Mouse (Mus musculus): ENCODE measurements around the gene Gm13285. TPM values are rescaled to one million over a fixed set of nuclear protein-coding genes. Genes with fewer than 3 reads are reported as not detected.

Gene Gm13285
- polyA plus RNA-seq (2015; fragmentation: Nextera tagmentation; extraction: Ambion mirVana) = 1.6 and 1.7 TPM in 2 replicates

DNA sequence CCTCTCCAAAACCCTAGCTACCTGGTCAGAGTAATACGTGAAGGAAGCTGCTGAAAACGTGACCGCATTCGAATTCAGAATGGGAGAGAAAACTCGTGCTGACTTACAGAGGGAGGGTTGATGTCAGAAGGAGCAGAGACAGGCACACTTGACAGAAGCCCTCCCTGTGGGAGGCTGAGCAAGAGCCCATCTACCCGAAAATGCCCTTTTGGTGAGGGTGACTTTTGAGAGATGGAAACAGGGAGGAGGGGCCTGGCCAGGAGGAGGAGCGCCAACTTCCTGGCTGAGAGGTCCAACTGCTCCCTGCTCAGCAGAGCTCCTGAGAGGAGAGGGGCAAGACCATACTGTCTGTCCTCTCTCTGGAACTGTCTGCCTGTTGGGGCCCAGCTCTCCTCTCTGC is at the start of gene Gm13285:
Gene Gm13285, plus strand, starts transcription at position 301 of the 400 bp plus-strand sequence.

GRCm38 (mm10) chr4:88754818-88755340 is 44.6 kb upstream of the Gm13285 start, which contains the start of gene Gm13271:
Gene Gm13271, plus strand, starts transcription at chr4:88754868.

DNA sequence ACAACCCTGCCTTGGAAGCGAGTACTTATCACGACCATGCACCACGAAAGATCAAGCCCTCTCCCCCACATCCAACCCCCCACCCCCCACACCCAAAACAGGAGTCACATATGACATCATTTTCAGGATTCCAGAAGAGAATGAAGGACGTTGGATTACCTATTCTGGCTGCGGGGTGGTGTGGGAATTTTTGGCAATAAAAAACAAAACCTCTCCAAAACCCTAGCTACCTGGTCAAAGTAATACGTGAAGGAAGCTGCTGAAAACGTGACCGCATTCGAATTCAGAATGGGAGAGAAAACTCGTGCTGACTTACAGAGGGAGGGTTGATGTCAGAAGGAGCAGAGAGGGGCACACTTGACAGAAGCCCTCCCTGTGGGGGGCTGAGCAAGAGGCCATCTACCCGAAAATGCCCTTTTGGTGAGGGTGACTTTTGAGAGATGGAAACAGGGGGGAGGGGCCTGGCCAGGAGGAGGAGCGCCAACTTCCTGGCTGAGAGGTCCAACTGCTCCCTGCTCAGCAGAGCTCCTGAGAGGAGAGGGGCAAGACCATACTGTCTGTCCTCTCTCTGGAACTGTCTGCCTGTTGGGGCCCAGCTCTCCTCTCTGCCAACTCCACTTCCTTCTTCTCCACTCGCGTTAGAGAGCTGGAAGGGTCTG is 39.7 kb upstream of the Gm13285 start, which contains the start of gene Gm13283:
Gene Gm13283, plus strand, starts transcription at position 510 of the 659 bp plus-strand sequence.

DNA sequence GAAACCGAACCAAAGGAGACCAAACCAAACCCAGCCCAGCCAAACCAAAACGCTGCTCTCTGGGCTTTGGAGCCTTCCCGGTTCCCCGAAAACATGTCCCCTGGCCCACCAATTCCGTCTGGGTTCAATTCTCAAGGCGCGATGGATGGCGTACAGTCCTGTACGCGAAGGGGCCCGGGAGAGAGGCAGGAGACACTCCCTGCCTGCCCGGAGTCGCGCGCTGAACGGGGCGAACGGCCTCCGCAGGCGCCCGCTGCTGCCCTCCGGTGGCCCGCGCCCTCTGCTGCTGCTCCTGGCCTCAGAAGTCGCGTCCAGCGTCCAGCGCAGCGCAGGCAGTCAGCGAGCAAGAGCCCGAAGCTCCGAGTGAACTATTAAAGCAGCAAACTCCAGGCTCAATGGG is 25.9 kb upstream of the Gm13285 start, which contains the start of gene Gm13290:
Gene Gm13290, plus strand, starts transcription at position 301 of the 400 bp plus-strand sequence.

DNA sequence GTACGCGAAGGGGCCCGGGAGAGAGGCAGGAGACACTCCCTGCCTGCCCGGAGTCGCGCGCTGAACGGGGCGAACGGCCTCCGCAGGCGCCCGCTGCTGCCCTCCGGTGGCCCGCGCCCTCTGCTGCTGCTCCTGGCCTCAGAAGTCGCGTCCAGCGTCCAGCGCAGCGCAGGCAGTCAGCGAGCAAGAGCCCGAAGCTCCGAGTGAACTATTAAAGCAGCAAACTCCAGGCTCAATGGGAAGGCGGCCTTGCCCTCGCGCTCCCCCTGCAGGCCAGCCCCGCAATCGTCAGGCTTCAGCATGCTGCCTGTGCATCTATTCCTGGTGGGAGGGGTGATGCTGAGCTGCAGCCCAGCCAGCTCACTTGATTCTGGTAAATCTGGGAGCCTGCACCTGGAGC is 22.8 kb upstream of the Gm13285 start, which contains the start of gene Gm13289:
Gene Gm13289, plus strand, starts transcription at position 301 of the 400 bp plus-strand sequence.

GRCm38 (mm10) chr4:88779550-88779949 is 19.9 kb upstream of the Gm13285 start, which contains the start of gene Gm13272:
Gene Gm13272, plus strand, starts transcription at chr4:88779850.

GRCm38 (mm10) chr4:88781831-88782230 is 17.6 kb upstream of the Gm13285 start, which contains the start of gene Ifnz:
Gene Ifnz, plus strand, starts transcription at chr4:88782131.

GRCm38 (mm10) chr4:88785409-88785808 is 14.1 kb upstream of the Gm13285 start, which contains the start of gene Gm13276:
Gene Gm13276, plus strand, starts transcription at chr4:88785709.

GRCm38 (mm10) chr4:88788402-88788801 is 11.1 kb upstream of the Gm13285 start, which contains the start of gene Gm13277:
Gene Gm13277, plus strand, starts transcription at chr4:88788632.

GRCm38 (mm10) chr4:88791250-88791649 is 8.2 kb upstream of the Gm13285 start, which contains the start of gene Gm13278:
Gene Gm13278, plus strand, starts transcription at chr4:88791550.

GRCm38 (mm10) chr4:88793936-88794675 is 5.4 kb upstream of the Gm13285 start, which contains the start of gene Gm13275:
Gene Gm13275, plus strand, starts transcription at chr4:88794487.

DNA sequence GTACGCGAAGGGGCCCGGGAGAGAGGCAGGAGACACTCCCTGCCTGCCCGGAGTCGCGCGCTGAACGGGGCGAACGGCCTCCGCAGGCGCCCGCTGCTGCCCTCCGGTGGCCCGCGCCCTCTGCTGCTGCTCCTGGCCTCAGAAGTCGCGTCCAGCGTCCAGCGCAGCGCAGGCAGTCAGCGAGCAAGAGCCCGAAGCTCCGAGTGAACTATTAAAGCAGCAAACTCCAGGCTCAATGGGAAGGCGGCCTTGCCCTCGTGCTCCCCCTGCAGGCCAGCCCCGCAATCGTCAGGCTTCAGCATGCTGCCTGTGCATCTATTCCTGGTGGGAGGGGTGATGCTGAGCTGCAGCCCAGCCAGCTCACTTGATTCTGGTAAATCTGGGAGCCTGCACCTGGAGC is 2.4 kb upstream of the Gm13285 start, which contains the start of gene Gm13279:
Gene Gm13279, plus strand, starts transcription at position 301 of the 400 bp plus-strand sequence.

GRCm38 (mm10) chr4:88802954-88803353 is 3.5 kb downstream of the Gm13285 start, which contains the start of gene Gm13287:
Gene Gm13287, plus strand, starts transcription at chr4:88803254.

DNA sequence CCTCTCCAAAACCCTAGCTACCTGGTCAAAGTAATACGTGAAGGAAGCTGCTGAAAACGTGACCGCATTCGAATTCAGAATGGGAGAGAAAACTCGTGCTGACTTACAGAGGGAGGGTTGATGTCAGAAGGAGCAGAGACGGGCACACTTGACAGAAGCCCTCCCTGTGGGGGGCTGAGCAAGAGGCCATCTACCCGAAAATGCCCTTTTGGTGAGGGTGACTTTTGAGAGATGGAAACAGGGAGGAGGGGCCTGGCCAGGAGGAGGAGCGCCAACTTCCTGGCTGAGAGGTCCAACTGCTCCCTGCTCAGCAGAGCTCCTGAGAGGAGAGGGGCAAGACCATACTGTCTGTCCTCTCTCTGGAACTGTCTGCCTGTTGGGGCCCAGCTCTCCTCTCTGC is 5.8 kb downstream of the Gm13285 start, which contains the start of gene Gm13288:
Gene Gm13288, plus strand, starts transcription at position 301 of the 400 bp plus-strand sequence.

DNA sequence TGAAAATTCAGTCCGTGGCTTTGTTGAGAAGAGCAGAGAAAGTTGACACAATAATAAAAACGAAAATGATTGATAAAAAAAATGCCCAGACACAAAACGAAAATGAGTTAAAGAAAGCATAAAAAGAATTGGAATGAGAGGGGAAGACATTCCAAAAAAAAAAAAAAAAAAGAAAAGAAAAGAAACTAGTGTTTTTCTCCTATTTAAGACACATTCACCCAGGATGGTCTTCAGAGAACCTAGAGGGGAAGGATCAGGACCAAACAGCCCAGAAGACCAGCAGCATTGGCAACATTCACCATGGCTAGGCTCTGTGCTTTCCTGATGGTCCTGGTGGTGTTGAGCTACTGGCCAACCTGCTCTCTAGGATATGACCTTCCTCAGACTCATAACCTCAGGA is 16.5 kb downstream of the Gm13285 start, which contains the start of gene Ifna7:
Gene Ifna7, plus strand, starts transcription at position 301 of the 400 bp plus-strand sequence.

GRCm38 (mm10) chr4:88819659-88820058 is 20.2 kb downstream of the Gm13285 start, which contains the start of gene Ifna11:
Gene Ifna11, plus strand, starts transcription at chr4:88819959.

GRCm38 (mm10) chr4:88827116-88827515 is 27.7 kb downstream of the Gm13285 start, which contains the start of gene Ifna6:
Gene Ifna6, plus strand, starts transcription at chr4:88827416.

DNA sequence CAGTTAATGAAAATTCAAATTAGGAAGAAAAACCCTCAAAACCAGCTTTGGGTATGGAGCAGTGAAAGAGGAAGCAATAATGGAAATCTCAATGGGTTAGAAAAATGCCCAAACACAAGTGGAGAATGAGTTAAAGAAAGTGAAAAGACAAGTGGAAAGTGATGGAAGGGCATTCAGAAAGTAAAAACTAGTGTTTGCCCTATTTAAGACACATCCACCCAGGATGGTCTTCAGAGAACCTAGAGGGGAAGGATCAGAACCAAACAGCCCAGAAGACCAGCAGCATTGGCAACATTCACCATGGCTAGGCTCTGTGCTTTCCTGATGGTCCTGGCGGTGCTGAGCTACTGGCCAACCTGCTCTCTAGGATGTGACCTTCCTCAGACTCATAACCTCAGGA is 35.8 kb downstream of the Gm13285 start, which contains the start of gene Ifna5:
Gene Ifna5, plus strand, starts transcription at position 301 of the 400 bp plus-strand sequence.

DNA sequence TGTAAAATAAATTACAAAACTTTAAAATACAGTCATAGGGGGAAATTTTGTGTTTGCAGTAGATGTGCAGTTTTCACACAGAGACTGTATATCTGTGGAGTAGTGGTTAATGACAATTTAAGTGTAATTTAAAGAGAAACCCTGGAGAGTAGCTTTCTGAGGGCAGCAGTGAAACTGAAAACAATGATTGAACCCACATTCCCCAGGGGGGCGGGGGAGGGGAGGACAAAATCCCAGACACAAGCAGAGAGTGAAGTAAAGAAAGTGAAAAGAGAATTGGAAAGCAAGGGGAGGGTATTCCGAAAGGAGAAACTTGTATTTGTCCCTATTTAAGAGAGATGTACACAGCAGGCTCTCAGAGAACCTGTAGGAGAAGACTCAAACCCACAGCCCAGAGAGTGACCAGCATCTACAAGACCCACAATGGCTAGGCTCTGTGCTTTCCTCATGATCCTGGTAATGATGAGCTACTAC is 42.0 kb downstream of the Gm13285 start, which contains the start of gene Ifna4:
Gene Ifna4, plus strand, starts transcription at position 424 of the 474 bp plus-strand sequence.

DNA sequence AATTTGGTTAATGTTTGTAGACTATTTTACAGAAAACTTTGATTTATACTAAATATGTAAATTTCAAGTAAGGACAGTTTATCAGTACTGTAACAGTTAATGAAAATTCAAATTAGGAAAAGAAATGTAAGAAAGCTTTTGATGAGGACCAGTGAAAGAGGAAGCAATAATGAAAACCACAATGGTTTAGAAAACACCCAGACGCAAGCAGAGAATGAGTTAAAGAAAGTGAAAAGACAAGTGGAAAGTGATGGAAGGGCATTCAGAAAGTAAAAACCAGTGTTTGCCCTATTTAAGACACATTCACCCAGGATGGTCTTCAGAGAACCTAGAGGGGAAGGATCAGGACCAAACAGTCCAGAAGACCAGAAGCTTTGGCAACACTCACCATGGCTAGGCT is 50.2 kb downstream of the Gm13285 start, which contains the start of gene Ifna1:
Gene Ifna1, plus strand, starts transcription at position 390 of the 400 bp plus-strand sequence.

All from urinary bladder, postnatal 0 days (tissue).